ENCODE assay signal across 12 mouse cellular contexts in genomic region chr2:174442460-174442859, GRCm38 (mm10). TPM values are rescaled to one million over a fixed set of nuclear protein-coding genes. Genes with fewer than 3 reads are reported as not detected.
DNase-seq lines count a peak whose midpoint lies in the region; ATAC-seq and TF ChIP-seq lines count a peak whose summit lies in the region.
"Had no signal": no experiment of that assay in that cellular context is flagged by ENCODE, and none has a peak within 500 bp of the region (broad histone marks: within the 10 kb centered on the region; RNA-seq: fewer than 3 reads in every experiment).

No protein-coding gene starts in this region.

- H3K9ac ChIP-seq in embryonic facial prominence, embryonic 12.5 days: no peak overlapping the region
- H3K9ac ChIP-seq in intestine, postnatal 0 days (ENCODE audit: low read depth, low read length): no peak overlapping the region
- H3K9ac ChIP-seq in forebrain, embryonic 14.5 days (ENCODE audit: low read length): no peak overlapping the region
- H3K9ac ChIP-seq: hindbrain, embryonic 15.5 days had no signal

- no peaks in the 10 kb centered on the region for H3K9me3 ChIP-seq in embryonic facial prominence, embryonic 12.5 days
- H3K9me3 ChIP-seq in embryonic facial prominence, embryonic 10.5 days: no peaks in the 10 kb centered on the region
- H3K9me3 ChIP-seq in intestine, postnatal 0 days (ENCODE audit: control insufficient read depth): no peaks in the 10 kb centered on the region
- no peaks in the 10 kb centered on the region for H3K9me3 ChIP-seq in forebrain, embryonic 14.5 days (replicated peaks; ENCODE audit: control insufficient read depth, low read length)
- H3K9me3 ChIP-seq: hindbrain, embryonic 15.5 days; megakaryocyte, embryonic 14.5 days had no signal

- no peak overlapping the region for H3K4me2 ChIP-seq in embryonic facial prominence, embryonic 12.5 days (replicated peaks)
- H3K4me2 ChIP-seq in intestine, postnatal 0 days (replicated peaks; ENCODE audit: low read depth): 0 out of 2 replicates have a peak overlapping the region, but pooled peaks have one; percentile 9
- H3K4me2 ChIP-seq in forebrain, embryonic 14.5 days (ENCODE audit: low read length): no peak overlapping the region
- H3K4me2 ChIP-seq: hindbrain, embryonic 15.5 days had no signal

- WGBS in embryonic facial prominence, embryonic 12.5 days: 78% methylated on average over 9 of the region's 9 CpGs
- WGBS in embryonic facial prominence, embryonic 10.5 days: 86% methylated on average over 9 of the region's 9 CpGs
- WGBS in intestine, postnatal 0 days: 38% methylated on average over 9 of the region's 9 CpGs
- WGBS in forebrain, embryonic 14.5 days: 92% methylated on average over 9 of the region's 9 CpGs

- peaks cover 35% of the 10 kb centered on the region for H3K4me1 ChIP-seq in embryonic facial prominence, embryonic 12.5 days
- H3K4me1 ChIP-seq in embryonic facial prominence, embryonic 10.5 days: peaks cover 47% of the 10 kb centered on the region
- H3K4me1 ChIP-seq in intestine, postnatal 0 days (replicated peaks; ENCODE audit: control insufficient read depth, insufficient read depth, low read length): no peaks in the 10 kb centered on the region
- peaks cover 16% of the 10 kb centered on the region for H3K4me1 ChIP-seq in forebrain, embryonic 14.5 days (ENCODE audit: control insufficient read depth, insufficient read depth, low read length)

- H3K27ac ChIP-seq in embryonic facial prominence, embryonic 12.5 days: 0 out of 2 replicates have a peak overlapping the region, but pooled peaks have one; percentile 11
- H3K27ac ChIP-seq in embryonic facial prominence, embryonic 10.5 days (replicated peaks): no peak overlapping the region; the same call in 1 of the 2 replicates
- H3K27ac ChIP-seq in intestine, postnatal 0 days (ENCODE audit: low read depth, low read length): peak overlapping the region; percentile 15; the same call in 1 of the 2 replicates
- no peak overlapping the region for H3K27ac ChIP-seq in forebrain, embryonic 14.5 days (ENCODE audit: low read depth, low read length)
- H3K27ac ChIP-seq: hindbrain, embryonic 15.5 days had no signal

- TF ChIP-seq CTCF in intestine, postnatal 0 days (IDR thresholded peaks at IDR 0.05; ENCODE audit: low read depth): no peak

- DNase-seq in embryonic facial prominence, embryonic 10.5 days (ENCODE audit: low spot score): no peak
- DNase-seq in thymus, postnatal 0 days (ENCODE audit: low spot score): peak; percentile 47
- no peak for DNase-seq in thymus, adult 18-20 months
- DNase-seq in cerebellum, adult 11 months: no peak
- no peak for DNase-seq in forebrain, embryonic 14.5 days (ENCODE audit: low spot score)
- DNase-seq: cerebellum, postnatal 25 days had no signal

- no peak overlapping the region for H3K4me3 ChIP-seq in embryonic facial prominence, embryonic 12.5 days
- no peak overlapping the region for H3K4me3 ChIP-seq in embryonic facial prominence, embryonic 10.5 days
- no peak overlapping the region for H3K4me3 ChIP-seq in intestine, postnatal 0 days (ENCODE audit: low read depth, low read length)
- H3K4me3 ChIP-seq in forebrain, embryonic 14.5 days (ENCODE audit: low read depth, low read length): no peak overlapping the region
- H3K4me3 ChIP-seq: hindbrain, embryonic 15.5 days had no signal

- H3K27me3 ChIP-seq in embryonic facial prominence, embryonic 12.5 days: no peaks in the 10 kb centered on the region
- no peaks in the 10 kb centered on the region for H3K27me3 ChIP-seq in embryonic facial prominence, embryonic 10.5 days (replicated peaks; ENCODE audit: low read depth, poor library complexity, severe bottlenecking)
- H3K27me3 ChIP-seq in intestine, postnatal 0 days (replicated peaks; ENCODE audit: control insufficient read depth, insufficient read depth, low read length): no peaks in the 10 kb centered on the region
- H3K27me3 ChIP-seq in forebrain, embryonic 14.5 days (replicated peaks; ENCODE audit: control insufficient read depth, insufficient read depth, low read length): no peaks in the 10 kb centered on the region
- H3K27me3 ChIP-seq: hindbrain, embryonic 15.5 days; megakaryocyte, embryonic 14.5 days had no signal

- H3K36me3 ChIP-seq in embryonic facial prominence, embryonic 12.5 days: no peaks in the 10 kb centered on the region
- peaks cover under 1% of the 10 kb centered on the region; the same call in 1 of the 2 replicates for H3K36me3 ChIP-seq in embryonic facial prominence, embryonic 10.5 days (replicated peaks)
- no peaks in the 10 kb centered on the region for H3K36me3 ChIP-seq in intestine, postnatal 0 days (ENCODE audit: control insufficient read depth, insufficient read depth)
- H3K36me3 ChIP-seq in forebrain, embryonic 14.5 days (ENCODE audit: control insufficient read depth, insufficient read depth, low read length): no peaks in the 10 kb centered on the region
- H3K36me3 ChIP-seq: hindbrain, embryonic 15.5 days had no signal

- no peak for ATAC-seq in embryonic facial prominence, embryonic 12.5 days (ENCODE audit: insufficient number of reproducible peaks, insufficient read depth, low FRiP score, low TSS enrichment)
- ATAC-seq in intestine, postnatal 0 days: peak; percentile 58
- no peak for ATAC-seq in megakaryocyte, adult 5-6 weeks (ENCODE audit: poor library complexity, severe bottlenecking)
- no peak for ATAC-seq in forebrain, embryonic 14.5 days

RNA-seq across cellular contexts. Expression of gene Ctsz, which starts 3.6 kb away (rescaled TPM):
- 115 and 116 TPM in 2 replicates for polyA plus RNA-seq in embryonic facial prominence, embryonic 12.5 days (2016; fragmentation: Nextera tagmentation; extraction: Ambion mirVana)
- 92.6 and 95.4 TPM in 2 replicates for polyA plus RNA-seq in embryonic facial prominence, embryonic 10.5 days (2016; fragmentation: Nextera tagmentation; extraction: Ambion mirVana)
- 133 and 141 TPM in 2 replicates for polyA plus RNA-seq in thymus, postnatal 0 days (2015; fragmentation: Nextera tagmentation; extraction: Ambion mirVana)
- polyA plus RNA-seq in intestine, postnatal 0 days (2015; fragmentation: Nextera tagmentation; extraction: Ambion mirVana): 829 and 892 TPM in 2 replicates
- total RNA-seq in megakaryocyte, adult 5-6 weeks (2015): 265 and 282 TPM in 2 replicates
- 388 and 414 TPM in 2 replicates for total RNA-seq in megakaryocyte, adult 5-6 weeks (2017)
- polyA plus RNA-seq in forebrain, embryonic 14.5 days (2014; fragmentation: Nextera tagmentation; extraction: Ambion mirVana): 86.7 and 94.1 TPM in 2 replicates

RNA-seq across cellular contexts. Expression of gene Tubb1, which starts 8.0 kb away (rescaled TPM):
- 4.0 and 4.4 TPM in 2 replicates for polyA plus RNA-seq in embryonic facial prominence, embryonic 12.5 days (2016; fragmentation: Nextera tagmentation; extraction: Ambion mirVana)
- polyA plus RNA-seq in embryonic facial prominence, embryonic 10.5 days (2016; fragmentation: Nextera tagmentation; extraction: Ambion mirVana): 4.3 and 5.2 TPM in 2 replicates
- 0.22 TPM in 1 of 2 replicates, not detected in the other for polyA plus RNA-seq in thymus, postnatal 0 days (2015; fragmentation: Nextera tagmentation; extraction: Ambion mirVana)
- polyA plus RNA-seq in intestine, postnatal 0 days (2015; fragmentation: Nextera tagmentation; extraction: Ambion mirVana): not detected in 2 replicates
- total RNA-seq in megakaryocyte, adult 5-6 weeks (2015): not detected in 2 replicates
- total RNA-seq in megakaryocyte, adult 5-6 weeks (2017): 0.26 and 0.53 TPM in 2 replicates
- polyA plus RNA-seq in forebrain, embryonic 14.5 days (2014; fragmentation: Nextera tagmentation; extraction: Ambion mirVana): 0.72 and 1.1 TPM in 2 replicates
- total RNA-seq: left cerebral cortex, postnatal 10 days had no signal

RNA-seq across cellular contexts. Expression of gene Atp5e, which starts 21.4 kb away (rescaled TPM):
- polyA plus RNA-seq in embryonic facial prominence, embryonic 12.5 days (2016; fragmentation: Nextera tagmentation; extraction: Ambion mirVana): 828 TPM in 2 replicates
- 555 and 612 TPM in 2 replicates for polyA plus RNA-seq in embryonic facial prominence, embryonic 10.5 days (2016; fragmentation: Nextera tagmentation; extraction: Ambion mirVana)
- 855 and 901 TPM in 2 replicates for polyA plus RNA-seq in thymus, postnatal 0 days (2015; fragmentation: Nextera tagmentation; extraction: Ambion mirVana)
- 1,035 and 1,046 TPM in 2 replicates for polyA plus RNA-seq in intestine, postnatal 0 days (2015; fragmentation: Nextera tagmentation; extraction: Ambion mirVana)
- total RNA-seq in megakaryocyte, adult 5-6 weeks (2015): 421 and 466 TPM in 2 replicates
- 212 and 256 TPM in 2 replicates for total RNA-seq in megakaryocyte, adult 5-6 weeks (2017)
- 664 and 832 TPM in 2 replicates for polyA plus RNA-seq in forebrain, embryonic 14.5 days (2014; fragmentation: Nextera tagmentation; extraction: Ambion mirVana)

RNA-seq across cellular contexts. Expression of gene Nelfcd, which starts 26.9 kb away (rescaled TPM):
- polyA plus RNA-seq in embryonic facial prominence, embryonic 12.5 days (2016; fragmentation: Nextera tagmentation; extraction: Ambion mirVana): 177 and 179 TPM in 2 replicates
- polyA plus RNA-seq in embryonic facial prominence, embryonic 10.5 days (2016; fragmentation: Nextera tagmentation; extraction: Ambion mirVana): 195 and 208 TPM in 2 replicates
- polyA plus RNA-seq in thymus, postnatal 0 days (2015; fragmentation: Nextera tagmentation; extraction: Ambion mirVana): 83.8 and 87.2 TPM in 2 replicates
- 31.0 and 32.1 TPM in 2 replicates for polyA plus RNA-seq in intestine, postnatal 0 days (2015; fragmentation: Nextera tagmentation; extraction: Ambion mirVana)
- total RNA-seq in megakaryocyte, adult 5-6 weeks (2015): 24.5 and 25.5 TPM in 2 replicates
- total RNA-seq in megakaryocyte, adult 5-6 weeks (2017): 26.3 and 39.0 TPM in 2 replicates
- polyA plus RNA-seq in forebrain, embryonic 14.5 days (2014; fragmentation: Nextera tagmentation; extraction: Ambion mirVana): 111 and 115 TPM in 2 replicates

RNA-seq across cellular contexts. Expression of gene Prelid3b, which starts 30.4 kb away (rescaled TPM):
- polyA plus RNA-seq in embryonic facial prominence, embryonic 12.5 days (2016; fragmentation: Nextera tagmentation; extraction: Ambion mirVana): 101 and 105 TPM in 2 replicates
- polyA plus RNA-seq in embryonic facial prominence, embryonic 10.5 days (2016; fragmentation: Nextera tagmentation; extraction: Ambion mirVana): 121 and 133 TPM in 2 replicates
- 149 TPM in 2 replicates for polyA plus RNA-seq in thymus, postnatal 0 days (2015; fragmentation: Nextera tagmentation; extraction: Ambion mirVana)
- polyA plus RNA-seq in intestine, postnatal 0 days (2015; fragmentation: Nextera tagmentation; extraction: Ambion mirVana): 108 and 109 TPM in 2 replicates
- total RNA-seq in megakaryocyte, adult 5-6 weeks (2015): 62.1 and 66.9 TPM in 2 replicates
- 141 and 145 TPM in 2 replicates for total RNA-seq in megakaryocyte, adult 5-6 weeks (2017)
- polyA plus RNA-seq in forebrain, embryonic 14.5 days (2014; fragmentation: Nextera tagmentation; extraction: Ambion mirVana): 128 and 133 TPM in 2 replicates

Comparison
In these comparisons a context has a peak if more than half of its experiments do, and no peak if none do; other contexts are left out.
1. H3K27ac ChIP-seq: peak in embryonic facial prominence, embryonic 12.5 days (single experiment) and intestine, postnatal 0 days (single experiment); none in embryonic facial prominence, embryonic 10.5 days (single experiment) and forebrain, embryonic 14.5 days (single experiment).